Mouse (Mus musculus) forebrain, embryonic 13.5 days (tissue): ENCODE data around the gene Lst1. TPM values are rescaled to one million over a fixed set of nuclear protein-coding genes. Genes with fewer than 3 reads are reported as not detected.
A peak's percentile ranks its signal among the peaks of the same experiment; 100 is the strongest.

ENCODE experiments used
- ATAC-seq: fragments of 200-750 bp; cut with Nextera tagmentation; 2 replicates; pipeline ENCODE4 v1.8.0; 2017
- H3K27ac ChIP-seq: fragments of 300-500 bp; sonication (generic); 2 replicates; pipeline ENCODE4 v1.5.1; 2015; ENCODE audit warnings: inconsistent platforms, mild to moderate bottlenecking, moderate library complexity
- H3K27me3 ChIP-seq: fragments of 300-500 bp; sonication (generic); 2 replicates; pipeline ENCODE4 v1.6.1; 2015; ENCODE audit warnings: mild to moderate bottlenecking, inconsistent platforms
- H3K36me3 ChIP-seq: fragments of 300-500 bp; sonication (generic); 2 replicates; pipeline ENCODE4 v1.6.1; 2015; ENCODE audit warnings: mild to moderate bottlenecking, inconsistent platforms; ENCODE audit not compliant: poor library complexity, severe bottlenecking
- H3K4me1 ChIP-seq: fragments of 300-500 bp; sonication (generic); 2 replicates; pipeline ENCODE4 v1.6.1; 2015; ENCODE audit warnings: inconsistent platforms
- H3K4me2 ChIP-seq: fragments of 300-500 bp; sonication (generic); 2 replicates; pipeline ENCODE4 v1.6.1; 2015; ENCODE audit warnings: inconsistent platforms, mild to moderate bottlenecking, moderate library complexity
- H3K4me3 ChIP-seq: fragments of 300-500 bp; sonication (generic); 2 replicates; pipeline ENCODE4 v1.5.1; 2015; ENCODE audit warnings: mild to moderate bottlenecking, inconsistent platforms
- H3K9ac ChIP-seq: fragments of 300-500 bp; sonication (generic); 2 replicates; pipeline ENCODE4 v1.6.1; 2015; ENCODE audit warnings: mild to moderate bottlenecking, inconsistent platforms
- H3K9me3 ChIP-seq: fragments of 300-500 bp; sonication (generic); replicated peaks from 2 replicates; pipeline ENCODE4 v1.6.1; 2016; ENCODE audit warnings: inconsistent platforms
- WGBS: fragments of 180-500 bp; shearing (Covaris S2); methylation state at CpG from one replicate; pipeline ENCODE4 v1.1.7; 2015; 5-methylcytosine and 5-hydroxymethylcytosine counted together
- polyA plus RNA-seq: library from polyadenylated mRNA; unstranded; fragments of >200 nt; fragmentation: Nextera tagmentation; extraction: Ambion mirVana; gene quantifications from 2 replicates; pipeline ENCODE4 v1.2.1, GENCODE M21; 2015

The Lst1 gene
- polyA plus RNA-seq, 1 experiment from 2014 or later: 3.5 TPM

DNA sequence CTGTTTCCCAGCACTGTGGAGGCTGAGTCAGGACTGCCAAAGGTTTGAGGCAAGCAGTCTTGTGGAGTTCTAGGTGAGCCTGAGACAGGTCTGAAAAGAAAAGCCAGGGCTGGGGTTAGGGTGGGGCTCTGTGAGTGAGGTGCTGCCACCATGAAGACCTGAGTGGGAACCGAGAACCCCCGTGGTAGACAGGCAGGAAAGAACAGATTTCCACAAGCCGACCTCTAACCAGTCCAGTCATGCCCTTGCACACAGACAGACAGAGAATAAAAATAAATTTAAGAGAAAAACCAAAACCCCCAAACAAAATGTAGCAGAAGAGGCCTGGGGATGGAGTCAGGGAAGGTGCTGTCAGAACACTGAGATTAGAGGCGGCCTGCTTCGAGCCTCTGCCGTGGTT is 12.9 kb downstream of the Lst1 start:
- no peak overlapping the region for H3K27ac ChIP-seq
- H3K9ac ChIP-seq: no peak overlapping the region
- H3K36me3 ChIP-seq: no peaks in the 10 kb centered on the region
- no peak overlapping the region for H3K4me2 ChIP-seq
- 79% methylated on average over 6 of the region's 6 CpGs for WGBS
- no peaks in the 10 kb centered on the region for H3K4me1 ChIP-seq
- no peaks in the 10 kb centered on the region for H3K9me3 ChIP-seq
- ATAC-seq: no peak
- H3K4me3 ChIP-seq: no peak overlapping the region
- no peaks in the 10 kb centered on the region for H3K27me3 ChIP-seq

DNA sequence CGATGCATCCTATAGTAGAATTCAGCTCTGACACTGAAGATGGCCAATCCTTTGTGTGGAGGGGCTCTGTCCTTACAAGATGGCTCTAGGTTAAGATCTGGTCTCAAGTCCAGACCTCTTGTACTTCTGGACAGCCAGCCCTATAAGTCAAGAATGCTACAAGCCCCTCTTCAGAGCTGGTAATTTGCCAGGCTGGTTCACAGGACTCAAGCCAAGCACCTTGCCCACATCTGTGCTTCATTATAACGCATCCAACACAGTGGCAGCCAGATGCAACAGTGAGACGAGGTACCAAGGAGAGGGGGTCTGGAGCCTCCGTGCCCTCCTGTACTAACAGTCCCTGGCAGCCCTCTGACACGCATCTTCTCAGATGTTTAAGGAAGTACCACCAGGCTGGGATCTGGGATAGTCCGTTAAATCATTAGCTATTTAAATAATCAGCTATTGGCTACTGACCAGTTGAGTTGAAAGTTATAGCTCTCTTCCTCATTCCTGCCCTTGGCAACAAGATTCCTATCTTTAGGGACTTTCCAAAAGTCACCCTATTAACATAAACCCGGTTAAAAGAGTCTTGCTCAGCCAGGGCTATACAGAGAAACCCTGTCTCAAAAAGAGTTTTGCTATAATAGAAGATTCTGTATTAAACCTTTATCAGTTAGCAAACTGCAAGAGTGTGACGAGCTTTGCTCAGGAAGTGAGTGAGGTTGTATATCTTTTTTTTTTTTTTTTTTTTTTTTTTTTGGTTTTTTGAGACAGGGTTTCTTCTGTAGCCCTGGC is 13.8 kb downstream of the Lst1 start:
- no peak overlapping the region for H3K9ac ChIP-seq
- H3K9me3 ChIP-seq: no peaks in the 10 kb centered on the region
- no peak overlapping the region for H3K4me2 ChIP-seq
- H3K27ac ChIP-seq: no peak overlapping the region
- H3K27me3 ChIP-seq: no peaks in the 10 kb centered on the region
- ATAC-seq: no peak
- no peaks in the 10 kb centered on the region for H3K36me3 ChIP-seq
- H3K4me3 ChIP-seq: no peak overlapping the region
- 78% methylated on average over 8 of the region's 8 CpGs for WGBS
- no peaks in the 10 kb centered on the region for H3K4me1 ChIP-seq

DNA sequence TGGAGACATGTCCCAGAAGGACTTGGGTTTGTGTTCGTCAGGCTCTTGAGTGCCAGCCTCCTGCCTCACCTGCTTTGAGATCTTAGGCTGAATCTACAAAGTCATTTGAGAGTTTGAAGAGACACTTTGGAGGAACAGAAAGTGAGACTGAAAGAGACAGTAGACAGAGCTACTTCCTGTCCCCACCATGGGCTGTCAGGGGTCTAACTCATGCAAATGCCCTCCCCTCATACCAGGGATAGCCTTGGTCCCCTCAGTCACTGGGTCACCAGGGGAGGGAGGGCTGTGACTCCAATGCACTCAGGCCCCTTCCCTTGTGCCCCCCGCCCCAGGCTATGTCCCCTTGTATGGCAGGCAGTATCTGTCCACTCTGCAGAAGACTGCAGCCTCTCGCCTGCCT is 14.9 kb downstream of the Lst1 start:
- 65% methylated on average over 3 of the region's 3 CpGs for WGBS
- no peak overlapping the region for H3K9ac ChIP-seq
- H3K27me3 ChIP-seq: no peaks in the 10 kb centered on the region
- ATAC-seq: no peak
- no peak overlapping the region for H3K4me2 ChIP-seq
- H3K4me1 ChIP-seq: no peaks in the 10 kb centered on the region
- H3K9me3 ChIP-seq: no peaks in the 10 kb centered on the region
- peak overlapping the region; percentile 19; the same call in 1 of the 2 replicates for H3K27ac ChIP-seq
- no peak overlapping the region for H3K4me3 ChIP-seq
- H3K36me3 ChIP-seq: no peaks in the 10 kb centered on the region

DNA sequence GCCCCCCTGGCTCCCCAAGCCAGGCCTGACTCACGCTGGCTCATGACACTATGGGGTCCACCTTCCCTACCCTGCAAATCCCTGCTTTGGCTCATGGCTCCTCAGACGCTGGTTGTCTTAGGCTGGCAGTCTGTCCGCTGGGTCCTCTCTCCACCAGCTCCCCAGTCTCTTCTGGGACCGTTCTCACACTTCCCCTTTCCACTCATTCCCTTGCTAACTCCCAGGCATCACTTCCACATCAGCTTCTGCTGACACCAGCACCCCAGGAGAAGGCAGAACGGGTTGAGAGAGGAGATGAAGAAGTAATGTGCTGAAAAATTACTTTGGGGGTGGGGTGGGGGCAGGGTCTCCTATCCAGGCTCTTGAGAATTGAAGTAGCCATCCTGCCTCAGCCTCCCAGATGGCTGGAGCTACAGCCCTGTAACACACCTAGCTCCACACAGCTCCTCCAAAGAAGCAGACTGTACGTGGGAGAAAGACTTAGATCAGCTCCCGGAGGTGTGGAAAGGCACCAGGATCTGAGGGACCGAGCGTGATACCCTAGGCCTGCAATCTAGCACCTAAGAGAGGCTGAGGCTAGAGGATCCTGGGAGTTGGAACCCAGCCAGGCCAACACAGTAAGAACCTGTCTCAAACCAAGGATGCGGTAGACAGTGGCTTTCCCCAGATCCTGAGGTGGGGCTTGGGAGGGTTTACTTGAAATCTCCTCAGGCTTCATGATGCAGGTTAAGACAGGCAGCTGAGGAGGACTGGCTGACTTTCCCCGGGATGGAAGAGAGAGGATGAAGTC is 15.6 kb downstream of the Lst1 start:
- H3K27me3 ChIP-seq: no peaks in the 10 kb centered on the region
- H3K4me3 ChIP-seq: no peak overlapping the region
- H3K9me3 ChIP-seq: no peaks in the 10 kb centered on the region
- no peaks in the 10 kb centered on the region for H3K4me1 ChIP-seq
- no peaks in the 10 kb centered on the region for H3K36me3 ChIP-seq
- no peak overlapping the region for H3K4me2 ChIP-seq
- H3K27ac ChIP-seq: no peak overlapping the region
- ATAC-seq: no peak
- no peak overlapping the region for H3K9ac ChIP-seq
- WGBS: 78% methylated on average over 11 of the region's 11 CpGs

DNA sequence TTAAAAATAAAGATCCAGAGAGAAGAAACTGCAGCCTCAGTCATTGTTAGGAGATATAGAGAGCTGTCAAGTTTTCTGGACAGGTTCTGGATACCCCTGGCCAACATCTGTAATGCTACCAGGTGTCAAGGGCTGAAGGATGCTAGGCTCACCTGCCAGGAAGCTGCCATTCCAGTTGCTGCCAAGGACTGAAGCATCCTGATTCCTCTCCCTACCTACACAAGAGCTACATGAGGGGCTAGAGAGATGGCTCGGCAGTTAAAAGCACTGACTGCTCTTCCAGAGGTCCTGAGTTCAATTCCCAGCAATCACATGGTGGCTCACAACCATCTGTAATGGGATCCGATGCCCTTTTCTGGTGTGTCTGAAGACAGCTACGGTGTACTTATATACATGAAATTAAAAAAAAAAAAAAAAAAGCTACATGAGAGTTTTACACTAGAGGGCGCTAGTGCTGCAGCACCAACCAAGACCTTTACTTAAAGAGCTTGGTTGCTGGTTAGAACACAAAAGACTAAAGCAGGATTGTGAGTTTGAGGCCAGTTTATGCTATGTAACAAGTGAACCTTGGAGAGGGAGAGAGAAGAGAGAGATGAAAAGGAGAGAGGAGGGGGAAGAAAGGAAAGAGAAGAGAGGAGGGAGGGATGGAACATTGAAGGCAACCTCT is 19.6 kb downstream of the Lst1 start:
- Histone ChIP-seq H3K9ac (0 out of 2 replicates have a peak overlapping the region, but pooled peaks have one; percentile 12), H3K9me3 (no peaks in the 10 kb centered on the region), H3K36me3 (no peaks in the 10 kb centered on the region), H3K4me3 (no peak overlapping the region), H3K27me3 (no peaks in the 10 kb centered on the region), H3K4me2 (no peak overlapping the region), H3K4me1 (peaks cover 13% of the 10 kb centered on the region), H3K27ac (no peak overlapping the region)
- no peak for ATAC-seq
- 23% methylated on average over 4 of the region's 4 CpGs for WGBS

DNA sequence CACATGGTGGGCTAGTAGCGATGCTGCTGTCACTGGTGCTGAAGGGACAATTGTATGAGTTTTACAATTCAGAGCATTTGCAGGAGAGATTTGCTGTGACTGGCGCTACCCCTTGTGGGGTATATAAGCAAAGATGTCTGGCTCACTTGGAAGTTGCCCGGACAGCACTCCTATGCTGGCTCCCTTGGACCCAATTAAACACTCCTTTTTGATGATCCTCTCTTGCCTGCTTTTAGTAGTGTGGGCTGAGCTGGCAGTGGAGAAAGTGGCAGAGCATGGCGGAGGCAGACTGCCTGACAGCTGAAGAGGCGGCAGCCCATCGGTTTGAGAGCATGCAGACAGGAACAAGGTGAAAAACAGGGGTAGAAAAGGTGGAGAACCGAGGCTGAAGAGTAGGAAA is 20.4 kb downstream of the Lst1 start:
- no peak overlapping the region for H3K9ac ChIP-seq
- no peak for ATAC-seq
- H3K27me3 ChIP-seq: no peaks in the 10 kb centered on the region

DNA sequence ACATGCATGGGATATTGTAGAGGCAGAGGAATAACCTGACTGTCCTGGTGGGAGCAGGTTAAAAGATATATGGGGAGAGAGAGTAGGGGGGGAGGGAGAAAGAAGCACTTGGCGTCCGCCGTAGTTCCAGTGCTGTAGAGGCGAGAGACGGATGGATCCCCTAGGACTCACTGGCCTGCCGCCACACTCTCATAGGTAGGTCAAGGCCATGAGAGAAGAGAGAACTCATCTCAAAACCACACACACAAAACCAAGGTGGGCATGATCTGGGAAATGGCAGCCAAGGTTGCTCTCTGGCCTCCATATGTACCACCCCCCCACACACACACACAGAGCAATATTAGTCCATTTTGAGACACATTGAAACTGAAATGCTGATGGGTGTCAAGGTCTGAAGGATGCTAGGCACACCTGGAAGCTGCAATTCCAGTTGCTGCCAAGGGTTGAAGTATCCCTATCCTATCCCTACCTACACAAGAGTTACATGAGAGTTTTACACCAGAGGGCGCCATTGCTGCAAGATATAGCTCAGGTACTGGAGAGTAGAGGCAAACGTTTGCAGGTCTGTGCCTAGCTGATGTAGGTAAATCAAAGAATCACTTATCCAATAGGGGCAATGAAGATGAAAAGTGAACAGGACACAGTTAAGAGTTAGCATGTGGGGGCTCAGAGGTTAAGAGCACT is 21.7 kb downstream of the Lst1 start:
- ATAC-seq: no peak
- peak overlapping the region; percentile 100 for H3K4me3 ChIP-seq
- H3K27me3 ChIP-seq: no peaks in the 10 kb centered on the region
- peaks cover 12% of the 10 kb centered on the region for H3K36me3 ChIP-seq
- H3K9me3 ChIP-seq: no peaks in the 10 kb centered on the region
- peak overlapping the region; percentile 69 for H3K9ac ChIP-seq
- peak overlapping the region; percentile 97 for H3K27ac ChIP-seq
- peaks cover 35% of the 10 kb centered on the region for H3K4me1 ChIP-seq
- H3K4me2 ChIP-seq: peak overlapping the region; percentile 99
- 70% methylated on average over 8 of the region's 8 CpGs for WGBS

More for the DNA sequence above, 20.4 kb downstream of the Lst1 start:
- no peaks in the 10 kb centered on the region for H3K36me3 ChIP-seq
- WGBS: 87% methylated on average over 7 of the region's 7 CpGs
- no peaks in the 10 kb centered on the region for H3K9me3 ChIP-seq
- H3K4me1 ChIP-seq: peaks cover 22% of the 10 kb centered on the region
- no peak overlapping the region for H3K4me2 ChIP-seq
- H3K4me3 ChIP-seq: no peak overlapping the region
- H3K27ac ChIP-seq: no peak overlapping the region

DNA sequence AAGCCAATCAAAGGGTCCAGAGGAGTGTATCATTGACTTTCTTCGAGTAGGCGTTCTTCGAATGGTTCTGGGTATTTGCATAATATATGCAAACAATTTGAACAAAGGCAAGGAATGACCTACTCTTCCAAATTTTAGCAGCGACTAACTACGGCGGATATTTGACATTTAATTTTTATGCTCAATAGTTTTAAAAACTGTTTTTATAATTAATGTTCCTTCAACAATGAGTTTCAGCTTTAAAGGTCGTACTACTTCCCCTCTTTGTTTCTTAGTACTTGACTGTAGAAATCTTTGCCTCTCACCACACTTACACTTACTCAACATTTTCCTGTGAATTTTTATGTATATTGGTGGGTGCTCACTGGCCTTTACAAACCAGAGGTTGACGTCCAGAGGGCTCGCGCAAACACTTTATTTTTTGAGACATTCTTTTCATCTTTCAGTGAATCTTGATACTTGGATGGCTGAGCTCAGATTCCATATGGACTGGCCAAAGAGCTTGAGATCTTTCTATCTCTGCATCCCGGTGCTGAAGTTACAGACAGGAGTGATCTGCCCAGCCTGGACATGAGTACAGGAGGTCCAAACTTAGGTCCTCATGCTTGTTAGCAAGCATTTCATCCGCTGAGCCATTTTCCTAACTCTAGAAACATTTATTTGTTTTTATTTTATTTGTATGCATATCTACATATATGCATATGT is 22.6 kb downstream of the Lst1 start:
- peak overlapping the region; percentile 69 for H3K9ac ChIP-seq
- peak; percentile 89 for ATAC-seq
- H3K9me3 ChIP-seq: no peaks in the 10 kb centered on the region
- H3K4me3 ChIP-seq: peak overlapping the region; percentile 100
- H3K27ac ChIP-seq: peak overlapping the region; percentile 97
- no peaks in the 10 kb centered on the region for H3K27me3 ChIP-seq
- 20% methylated on average over 12 of the region's 12 CpGs for WGBS
- H3K36me3 ChIP-seq: peaks cover 21% of the 10 kb centered on the region
- peaks cover 36% of the 10 kb centered on the region for H3K4me1 ChIP-seq
- H3K4me2 ChIP-seq: peak overlapping the region; percentile 99

DNA sequence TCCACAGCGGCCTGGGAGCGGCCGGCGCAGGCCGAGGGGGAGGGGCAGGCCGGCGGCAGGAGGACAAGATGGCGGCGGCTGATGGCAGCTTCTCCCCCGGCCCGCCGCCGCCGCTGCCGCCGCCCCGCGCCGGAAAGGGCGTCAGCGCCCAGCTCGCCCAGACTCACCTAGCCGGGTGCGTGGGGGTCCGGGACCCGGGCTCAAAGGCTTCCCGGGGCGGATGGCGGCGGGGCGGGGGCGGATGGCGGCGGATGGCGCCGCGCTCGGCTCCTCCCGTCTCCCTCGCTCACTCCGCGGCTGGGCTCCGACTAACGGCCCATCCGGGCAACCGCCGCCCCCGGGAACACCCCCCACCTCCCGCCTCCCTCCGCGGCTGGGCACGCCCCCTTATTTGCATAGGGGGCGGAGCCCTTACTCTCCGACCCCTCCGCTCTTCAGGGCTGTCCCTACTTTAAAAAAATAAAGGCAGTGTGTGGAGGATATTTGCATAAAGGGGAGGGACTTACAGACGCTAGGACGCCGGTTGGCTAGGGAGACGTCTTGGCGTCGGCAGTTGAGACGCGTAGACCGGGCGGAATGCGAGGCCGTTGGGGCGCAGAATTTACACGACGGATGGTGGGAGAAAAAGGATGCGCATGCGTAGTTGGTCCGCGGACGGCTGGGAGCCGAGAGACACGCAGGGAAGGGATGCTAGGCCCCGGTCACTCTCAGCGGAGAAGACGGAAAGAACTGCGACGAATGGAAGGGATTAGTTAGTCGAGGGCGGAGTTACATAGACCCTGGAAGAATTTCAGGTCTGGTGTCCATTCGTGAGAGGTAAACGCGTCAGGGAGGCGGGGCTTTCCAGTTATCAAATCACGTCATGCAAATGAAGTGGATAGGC is 23.4 kb downstream of the Lst1 start, which contains the start of gene Prrc2a:
Gene Prrc2a, minus strand, starts transcription at position 330 of the 883 bp plus-strand sequence.
- Histone ChIP-seq H3K9me3 (no peaks in the 10 kb centered on the region), H3K27me3 (no peaks in the 10 kb centered on the region), H3K4me3 (peak within 1 kb of the TSS; percentile 100), H3K36me3 (peaks cover 29% of the 10 kb centered on the region), H3K27ac (peak within 1 kb of the TSS; percentile 97), H3K4me2 (peak within 1 kb of the TSS; percentile 99), H3K4me1 (peaks cover 36% of the 10 kb centered on the region), H3K9ac (peak within 1 kb of the TSS; percentile 100)
- peak; percentile 94 for ATAC-seq
- under 1% methylated on average over 47 of the region's 89 CpGs for WGBS

DNA sequence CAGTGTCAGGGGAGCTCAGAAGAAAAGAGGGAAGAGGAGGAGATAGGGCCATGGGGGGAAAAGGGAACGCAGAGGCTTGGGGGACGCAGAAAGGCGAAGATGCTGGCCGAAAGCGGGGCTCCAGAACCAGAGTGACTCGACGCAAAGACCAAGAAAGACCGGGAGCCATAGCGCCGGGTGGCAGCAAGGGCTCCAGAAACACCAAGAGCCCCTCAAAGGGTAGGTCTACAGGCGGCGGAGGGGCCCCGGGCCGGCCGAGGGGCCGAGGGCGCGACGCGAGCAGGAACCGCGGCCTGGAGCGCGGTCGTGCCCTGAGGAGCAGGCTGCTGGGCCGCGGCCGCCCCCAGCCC is 24.0 kb downstream of the Lst1 start:
- Histone ChIP-seq H3K9me3 (no peaks in the 10 kb centered on the region), H3K36me3 (peaks cover 35% of the 10 kb centered on the region), H3K4me2 (peak overlapping the region; percentile 99), H3K27me3 (no peaks in the 10 kb centered on the region), H3K4me3 (peak overlapping the region; percentile 100), H3K27ac (peak overlapping the region; percentile 97), H3K4me1 (peaks cover 36% of the 10 kb centered on the region), H3K9ac (peak overlapping the region; percentile 100)
- no peak for ATAC-seq
- WGBS: 0% methylated on average over 27 of the region's 28 CpGs
